Mouse (Mus musculus): Measurements from ENCODE around the gene Cmtm2a. TPM values are rescaled to one million over a fixed set of nuclear protein-coding genes. Genes with fewer than 3 reads are reported as not detected.

Cmtm2a gene
- polyA plus RNA-seq, 1 experiment from 2014 or later, result not detected

- no peak overlapping the region for H3K4me3 ChIP-seq (ENCODE audit: control insufficient read depth in 1 of 2, insufficient read depth in 1 of 2, low read depth in 1 of 2, low read length in 2 of 2)
- no peak overlapping the region for H3K9ac ChIP-seq (ENCODE audit: low read length)
- H3K36me3 ChIP-seq (ENCODE audit: control insufficient read depth, insufficient read depth, low read length), result 0 out of 2 replicates have a peak, but pooled peaks cover 14% of the 10 kb centered on the region
- no peak overlapping the region for H3K27ac ChIP-seq (replicated peaks in 1 of 2; ENCODE audit: control insufficient read depth in 1 of 2, insufficient read depth in 1 of 2, low read depth in 2 of 2, low read length in 2 of 2)
- no peak overlapping the region for H3K4me2 ChIP-seq (ENCODE audit: low read length)
- no peak for ATAC-seq (ENCODE audit: insufficient number of reproducible peaks, insufficient read depth, low FRiP score, low read depth)
- H3K27me3 ChIP-seq (ENCODE audit: control insufficient read depth, insufficient read depth, low read length), result no peaks in the 10 kb centered on the region
- H3K4me1 ChIP-seq (ENCODE audit: control insufficient read depth in 2 of 2, insufficient read depth in 2 of 2, low read length in 2 of 2), result peaks cover 10 to 20% of the 10 kb centered on the region in 2 experiments
- 81% methylated on average over 7 of the region's 7 CpGs for WGBS
- no peaks in the 10 kb centered on the region for H3K9me3 ChIP-seq (ENCODE audit: control insufficient read depth, low read length)
Observed at GRCm38 (mm10) chr8:104249442-104249996, 43.5 kb downstream of the Cmtm2a start.

DNA sequence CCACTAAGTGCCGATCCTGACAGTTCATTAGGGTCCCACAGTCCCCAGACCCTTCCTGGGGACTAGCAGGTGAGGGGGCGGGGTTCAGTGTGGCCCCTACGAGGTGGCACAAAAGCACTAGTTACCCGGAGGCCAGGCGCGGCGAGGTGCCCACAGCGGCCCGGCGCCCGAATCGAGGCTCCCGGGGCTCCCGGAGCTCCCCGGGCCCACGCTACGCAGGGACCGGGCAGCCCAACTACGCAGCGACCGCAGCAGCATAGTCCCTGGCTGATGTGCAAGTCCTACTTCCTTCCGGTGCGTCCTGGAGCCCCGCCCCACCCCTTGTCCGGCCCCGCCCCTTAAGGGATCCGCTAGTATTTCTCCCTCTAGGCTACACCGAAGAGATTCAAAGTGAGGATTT is 44.7 kb downstream of the Cmtm2a start, which contains the start of gene Tk2:
Gene Tk2, minus strand, starts transcription at position 283 of the 400 bp plus-strand sequence.
- no peaks in the 10 kb centered on the region for H3K9me3 ChIP-seq (ENCODE audit: control insufficient read depth, low read length)
- 0 out of 4 replicates have a peak within 1 kb of the TSS, but pooled peaks of 1 of the 2 experiments have one; percentile 26 for H3K27ac ChIP-seq (replicated peaks in 1 of 2; ENCODE audit: control insufficient read depth in 1 of 2, insufficient read depth in 1 of 2, low read depth in 2 of 2, low read length in 2 of 2)
- H3K27me3 ChIP-seq (ENCODE audit: control insufficient read depth, insufficient read depth, low read length), result no peaks in the 10 kb centered on the region
- H3K9ac ChIP-seq (ENCODE audit: low read length), result peak within 1 kb of the TSS; percentile 90
- H3K36me3 ChIP-seq (ENCODE audit: control insufficient read depth, insufficient read depth, low read length), result peaks cover 18% of the 10 kb centered on the region
- WGBS, result 0% methylated on average over 28 of the region's 28 CpGs
- peak; percentile 86 for ATAC-seq (ENCODE audit: insufficient number of reproducible peaks, insufficient read depth, low FRiP score, low read depth)
- H3K4me1 ChIP-seq (ENCODE audit: control insufficient read depth in 2 of 2, insufficient read depth in 2 of 2, low read length in 2 of 2), result peaks cover 10 to 20% of the 10 kb centered on the region in 2 experiments
- peak within 1 kb of the TSS; percentile 89 for H3K4me2 ChIP-seq (ENCODE audit: low read length)
- H3K4me3 ChIP-seq (ENCODE audit: control insufficient read depth in 1 of 2, insufficient read depth in 1 of 2, low read depth in 1 of 2, low read length in 2 of 2), result peak within 1 kb of the TSS; percentile 84 to 93

GRCm38 (mm10) chr8:104247908-104248275 is 45.1 kb downstream of the Cmtm2a start:
- Histone ChIP-seq H3K27ac (replicated peaks in 1 of 2; ENCODE audit: control insufficient read depth in 1 of 2, insufficient read depth in 1 of 2, low read depth in 2 of 2, low read length in 2 of 2) (0 out of 4 replicates have a peak overlapping the region, but pooled peaks of 1 of the 2 experiments have one; percentile 26), H3K4me1 (ENCODE audit: control insufficient read depth in 2 of 2, insufficient read depth in 2 of 2, low read length in 2 of 2) (peaks cover 10 to 20% of the 10 kb centered on the region in 2 experiments), H3K9me3 (ENCODE audit: control insufficient read depth, low read length) (no peaks in the 10 kb centered on the region), H3K4me3 (ENCODE audit: control insufficient read depth in 1 of 2, insufficient read depth in 1 of 2, low read depth in 1 of 2, low read length in 2 of 2) (peak overlapping the region; percentile 84 to 93), H3K9ac (ENCODE audit: low read length) (peak overlapping the region; percentile 90), H3K27me3 (ENCODE audit: control insufficient read depth, insufficient read depth, low read length) (no peaks in the 10 kb centered on the region), H3K36me3 (ENCODE audit: control insufficient read depth, insufficient read depth, low read length) (peaks cover 22% of the 10 kb centered on the region), H3K4me2 (ENCODE audit: low read length) (peak overlapping the region; percentile 89)
- WGBS, result 4% methylated on average over 11 of the region's 11 CpGs
- no peak for ATAC-seq (ENCODE audit: insufficient number of reproducible peaks, insufficient read depth, low FRiP score, low read depth)

DNA sequence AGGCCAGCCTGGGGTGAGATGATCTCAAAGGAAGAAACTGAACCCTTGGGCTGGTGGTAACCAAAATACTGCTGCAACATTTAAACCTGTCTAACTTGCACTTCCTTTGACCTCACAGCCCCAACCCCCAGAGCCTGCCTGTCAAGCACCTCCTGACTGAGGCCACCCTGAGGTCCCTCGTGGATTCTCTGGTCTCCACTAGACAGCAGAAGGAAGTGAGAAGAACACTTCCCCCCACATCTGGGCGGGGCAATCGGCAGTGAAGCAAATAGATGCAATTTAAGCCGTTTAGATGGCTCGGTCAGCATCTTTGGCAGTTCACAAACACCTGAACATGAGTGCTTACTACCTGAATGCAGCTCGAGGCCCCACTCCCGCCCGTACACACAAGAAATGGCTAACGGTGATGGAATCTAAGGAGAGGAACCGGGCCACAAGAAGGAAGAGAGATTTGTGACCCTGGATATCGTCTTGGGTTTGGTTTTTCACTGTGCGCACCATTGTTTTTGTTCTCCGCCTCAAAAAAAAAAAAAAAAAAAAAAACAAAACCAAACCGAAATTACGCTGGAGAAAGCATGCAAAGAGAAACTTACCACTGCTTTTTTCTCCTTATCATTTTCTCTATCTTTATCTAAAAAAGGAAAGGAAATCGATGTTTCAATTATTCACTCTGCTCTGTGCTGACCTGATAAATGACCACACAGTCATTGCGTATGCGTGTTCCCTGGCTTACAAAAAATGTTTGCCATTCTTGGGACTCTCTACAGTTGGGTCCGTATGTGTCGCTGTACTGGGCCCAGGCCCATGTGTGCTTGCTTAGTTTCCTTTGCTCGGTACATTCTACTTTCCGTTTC is 45.7 kb downstream of the Cmtm2a start:
- no peak for ATAC-seq (ENCODE audit: insufficient number of reproducible peaks, insufficient read depth, low FRiP score, low read depth)
- 67% methylated on average over 22 of the region's 22 CpGs for WGBS
- peak overlapping the region; percentile 89 for H3K4me2 ChIP-seq (ENCODE audit: low read length)
- peak overlapping the region; percentile 90 for H3K9ac ChIP-seq (ENCODE audit: low read length)
- no peak overlapping the region for H3K27ac ChIP-seq (replicated peaks in 1 of 2; ENCODE audit: control insufficient read depth in 1 of 2, insufficient read depth in 1 of 2, low read depth in 2 of 2, low read length in 2 of 2)
- peaks cover 28% of the 10 kb centered on the region for H3K36me3 ChIP-seq (ENCODE audit: control insufficient read depth, insufficient read depth, low read length)
- H3K4me1 ChIP-seq (ENCODE audit: control insufficient read depth in 2 of 2, insufficient read depth in 2 of 2, low read length in 2 of 2), result peaks cover 10 to 20% of the 10 kb centered on the region in 2 experiments
- no peaks in the 10 kb centered on the region for H3K27me3 ChIP-seq (ENCODE audit: control insufficient read depth, insufficient read depth, low read length)
- H3K4me3 ChIP-seq (ENCODE audit: control insufficient read depth in 1 of 2, insufficient read depth in 1 of 2, low read depth in 1 of 2, low read length in 2 of 2), result peak overlapping the region; percentile 84 to 93
- no peaks in the 10 kb centered on the region for H3K9me3 ChIP-seq (ENCODE audit: control insufficient read depth, low read length)

- Histone ChIP-seq H3K4me3 (ENCODE audit: control insufficient read depth in 1 of 2, insufficient read depth in 1 of 2, low read depth in 1 of 2, low read length in 2 of 2) (no peak overlapping the region), H3K9ac (ENCODE audit: low read length) (no peak overlapping the region), H3K36me3 (ENCODE audit: control insufficient read depth, insufficient read depth, low read length) (peaks cover 34% of the 10 kb centered on the region), H3K27ac (replicated peaks in 1 of 2; ENCODE audit: control insufficient read depth in 1 of 2, insufficient read depth in 1 of 2, low read depth in 2 of 2, low read length in 2 of 2) (no peak overlapping the region), H3K9me3 (ENCODE audit: control insufficient read depth, low read length) (no peaks in the 10 kb centered on the region), H3K4me1 (ENCODE audit: control insufficient read depth in 2 of 2, insufficient read depth in 2 of 2, low read length in 2 of 2) (peaks cover 9 to 17% of the 10 kb centered on the region in 2 experiments), H3K4me2 (ENCODE audit: low read length) (no peak overlapping the region), H3K27me3 (ENCODE audit: control insufficient read depth, insufficient read depth, low read length) (no peaks in the 10 kb centered on the region)
- ATAC-seq (ENCODE audit: insufficient number of reproducible peaks, insufficient read depth, low FRiP score, low read depth), result no peak
- 88% methylated on average over 4 of the region's 4 CpGs for WGBS
Observed at GRCm38 (mm10) chr8:104246621-104247020, 46.4 kb downstream of the Cmtm2a start.

DNA sequence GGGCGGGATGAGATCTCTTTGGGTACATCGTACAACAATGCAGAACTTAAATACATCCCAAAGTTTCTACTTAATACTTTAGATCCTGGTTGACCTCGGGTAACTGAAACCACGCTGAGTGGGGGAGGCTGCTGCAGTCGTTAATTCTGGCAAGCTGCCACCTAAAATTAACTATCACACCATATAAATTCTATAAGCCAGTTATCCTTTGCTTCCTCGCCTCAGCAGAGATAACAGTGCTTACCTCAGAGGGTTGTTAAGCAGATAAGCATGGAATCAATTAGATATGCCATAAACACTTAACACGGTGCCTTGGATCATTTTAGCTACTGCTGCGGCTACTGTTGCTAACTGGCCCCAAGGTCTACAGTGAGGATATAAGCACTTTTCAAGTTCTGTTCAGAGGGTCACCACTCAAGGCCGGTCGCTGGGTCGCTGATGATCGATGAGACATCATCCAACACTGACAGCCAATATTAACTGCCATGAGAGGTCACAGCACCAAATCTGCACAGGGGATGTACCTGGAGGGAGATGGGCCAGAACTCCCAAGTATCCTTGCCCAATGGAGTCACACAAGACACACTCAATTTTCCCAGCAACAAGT is 50.8 kb downstream of the Cmtm2a start:
- Histone ChIP-seq H3K36me3 (ENCODE audit: control insufficient read depth, insufficient read depth, low read length) (peaks cover 79% of the 10 kb centered on the region), H3K4me3 (ENCODE audit: control insufficient read depth in 1 of 2, insufficient read depth in 1 of 2, low read depth in 1 of 2, low read length in 2 of 2) (no peak overlapping the region), H3K27me3 (ENCODE audit: control insufficient read depth, insufficient read depth, low read length) (no peaks in the 10 kb centered on the region), H3K9me3 (ENCODE audit: control insufficient read depth, low read length) (no peaks in the 10 kb centered on the region), H3K4me1 (ENCODE audit: control insufficient read depth in 2 of 2, insufficient read depth in 2 of 2, low read length in 2 of 2) (peaks cover 2 to 4% of the 10 kb centered on the region in 2 experiments; a peak in 3 of 4 replicates), H3K9ac (ENCODE audit: low read length) (no peak overlapping the region), H3K4me2 (ENCODE audit: low read length) (no peak overlapping the region), H3K27ac (replicated peaks in 1 of 2; ENCODE audit: control insufficient read depth in 1 of 2, insufficient read depth in 1 of 2, low read depth in 2 of 2, low read length in 2 of 2) (no peak overlapping the region)
- WGBS, result 75% methylated on average over 12 of the region's 12 CpGs
- no peak for ATAC-seq (ENCODE audit: insufficient number of reproducible peaks, insufficient read depth, low FRiP score, low read depth)

- peaks cover 85% of the 10 kb centered on the region for H3K36me3 ChIP-seq (ENCODE audit: control insufficient read depth, insufficient read depth, low read length)
- no peaks in the 10 kb centered on the region for H3K27me3 ChIP-seq (ENCODE audit: control insufficient read depth, insufficient read depth, low read length)
- H3K4me3 ChIP-seq (ENCODE audit: control insufficient read depth in 1 of 2, insufficient read depth in 1 of 2, low read depth in 1 of 2, low read length in 2 of 2), result no peak overlapping the region
- no peak for ATAC-seq (ENCODE audit: insufficient number of reproducible peaks, insufficient read depth, low FRiP score, low read depth)
- H3K27ac ChIP-seq (replicated peaks in 1 of 2; ENCODE audit: control insufficient read depth in 1 of 2, insufficient read depth in 1 of 2, low read depth in 2 of 2, low read length in 2 of 2), result no peak overlapping the region
- no peak overlapping the region for H3K4me2 ChIP-seq (ENCODE audit: low read length)
- 65% methylated on average over 10 of the region's 10 CpGs for WGBS
- no peak overlapping the region for H3K9ac ChIP-seq (ENCODE audit: low read length)
- no peaks in the 10 kb centered on the region for H3K4me1 ChIP-seq (ENCODE audit: control insufficient read depth in 2 of 2, insufficient read depth in 2 of 2, low read length in 2 of 2)
- H3K9me3 ChIP-seq (ENCODE audit: control insufficient read depth, low read length), result no peaks in the 10 kb centered on the region
Observed at GRCm38 (mm10) chr8:104239418-104239861, 53.5 kb downstream of the Cmtm2a start.
